10 mouse cellular contexts compared by ENCODE assay signal in genomic region chr1:42699471-42699871, GRCm38 (mm10). TPM values are rescaled to one million over a fixed set of nuclear protein-coding genes. Genes with fewer than 3 reads are reported as not detected.
DNase-seq lines count a peak whose midpoint lies in the region; ATAC-seq lines count a peak whose summit lies in the region.
"Had no signal": no experiment of that assay in that cellular context is flagged by ENCODE, and none has a peak within 500 bp of the region (broad histone marks: within the 10 kb centered on the region; RNA-seq: fewer than 3 reads in every experiment).

No protein-coding gene starts in this region.

- ATAC-seq in embryonic facial prominence, embryonic 11.5 days (replicated peaks; ENCODE audit: insufficient number of reproducible peaks, low FRiP score, low TSS enrichment, low read depth), result no peak
- ATAC-seq in midbrain, embryonic 12.5 days (ENCODE audit: low FRiP score, low read depth), result no peak

- peaks cover 2% of the 10 kb centered on the region for H3K4me1 ChIP-seq in embryonic facial prominence, embryonic 11.5 days (ENCODE audit: control insufficient read depth, insufficient read depth, low read length)
- H3K4me1 ChIP-seq in hindbrain, embryonic 10.5 days (replicated peaks), result peaks cover 23% of the 10 kb centered on the region
- H3K4me1 ChIP-seq in midbrain, embryonic 12.5 days, result peaks cover 26% of the 10 kb centered on the region

- WGBS in embryonic facial prominence, embryonic 11.5 days, result under 1% methylated on average over 19 of the region's 19 CpGs
- WGBS in hindbrain, embryonic 10.5 days, result under 1% methylated on average over 19 of the region's 19 CpGs
- under 1% methylated on average over 19 of the region's 19 CpGs for WGBS in midbrain, embryonic 12.5 days

- no peaks in the 10 kb centered on the region for H3K36me3 ChIP-seq in embryonic facial prominence, embryonic 11.5 days (replicated peaks; ENCODE audit: control insufficient read depth, insufficient read depth, low read depth, low read length)
- peaks cover 49% of the 10 kb centered on the region for H3K36me3 ChIP-seq in hindbrain, embryonic 10.5 days
- peaks cover 25% of the 10 kb centered on the region for H3K36me3 ChIP-seq in midbrain, embryonic 12.5 days
- H3K36me3 ChIP-seq: heart, embryonic 15.5 days; limb, embryonic 12.5 days had no signal

- peaks cover 42% of the 10 kb centered on the region for H3K27me3 ChIP-seq in embryonic facial prominence, embryonic 11.5 days (ENCODE audit: control insufficient read depth, insufficient read depth, low read length)
- peaks cover 68% of the 10 kb centered on the region for H3K27me3 ChIP-seq in hindbrain, embryonic 10.5 days (ENCODE audit: insufficient read depth, poor library complexity, severe bottlenecking)
- no peaks in the 10 kb centered on the region for H3K27me3 ChIP-seq in midbrain, embryonic 12.5 days

- no peak overlapping the region for H3K27ac ChIP-seq in embryonic facial prominence, embryonic 11.5 days (replicated peaks; ENCODE audit: low read depth, low read length)
- peak overlapping the region; percentile 99 for H3K27ac ChIP-seq in hindbrain, embryonic 10.5 days
- H3K27ac ChIP-seq in midbrain, embryonic 12.5 days (replicated peaks), result peak overlapping the region; percentile 100
- H3K27ac ChIP-seq: heart, embryonic 15.5 days; limb, embryonic 12.5 days had no signal

- DNase-seq in heart, postnatal 4 days, result peak; percentile 25
- DNase-seq in heart, postnatal 14 days, result no peak
- no peak for DNase-seq in embryonic facial prominence, embryonic 11.5 days (ENCODE audit: low spot score)
- peak; percentile 53 for DNase-seq in hindbrain, embryonic 10.5 days (ENCODE audit: low spot score)
- DNase-seq in ovary, adult 18-20 months (ENCODE audit: low spot score), result no peak
- no peak for DNase-seq in right cerebral cortex, postnatal 4 days
- DNase-seq in B cell, adult 2 months, result no peak

- peak overlapping the region; percentile 70 for H3K9ac ChIP-seq in embryonic facial prominence, embryonic 11.5 days (replicated peaks; ENCODE audit: low read length)
- peak overlapping the region; percentile 100 for H3K9ac ChIP-seq in midbrain, embryonic 12.5 days (replicated peaks)
- H3K9ac ChIP-seq: heart, embryonic 15.5 days; limb, embryonic 12.5 days had no signal

- H3K4me3 ChIP-seq in embryonic facial prominence, embryonic 11.5 days (ENCODE audit: low read depth, low read length), result peak overlapping the region; percentile 69
- peak overlapping the region; percentile 84 for H3K4me3 ChIP-seq in hindbrain, embryonic 10.5 days
- peak overlapping the region; percentile 99 for H3K4me3 ChIP-seq in midbrain, embryonic 12.5 days

- peak overlapping the region; percentile 26; the same call in 1 of the 2 replicates for H3K4me2 ChIP-seq in embryonic facial prominence, embryonic 11.5 days (ENCODE audit: low read depth, low read length)
- peak overlapping the region; percentile 97 for H3K4me2 ChIP-seq in midbrain, embryonic 12.5 days (replicated peaks)

- intact Hi-C loops in heart, postnatal 14 days (cut with DNase I), result loop anchor here (10.0 kb wide), 2 partner anchors 445 to 1545 kb away; no protein-coding TSS in a partner anchor

- no peaks in the 10 kb centered on the region for H3K9me3 ChIP-seq in embryonic facial prominence, embryonic 11.5 days (replicated peaks; ENCODE audit: control insufficient read depth, low read length)
- H3K9me3 ChIP-seq in hindbrain, embryonic 10.5 days, result no peaks in the 10 kb centered on the region
- H3K9me3 ChIP-seq in midbrain, embryonic 12.5 days, result no peaks in the 10 kb centered on the region
- H3K9me3 ChIP-seq: heart, embryonic 15.5 days; limb, embryonic 12.5 days had no signal

RNA-seq across cellular contexts. Expression of gene Pou3f3, which starts 3.9 kb away (rescaled TPM):
- under 1 TPM in 1 of 2 experiments, not detected in 1; 0.02 TPM for total RNA-seq in heart, postnatal 4 days (2021)
- not detected for total RNA-seq in heart, postnatal 14 days (2021)
- 7.2 and 9.9 TPM in 2 replicates for polyA plus RNA-seq in embryonic facial prominence, embryonic 11.5 days (2014; fragmentation: Nextera tagmentation; extraction: Ambion mirVana)
- 16.8 and 17.8 TPM in 2 replicates for polyA plus RNA-seq in hindbrain, embryonic 10.5 days (2016; fragmentation: Nextera tagmentation; extraction: Ambion mirVana)
- polyA plus RNA-seq in midbrain, embryonic 12.5 days (2016; fragmentation: Nextera tagmentation; extraction: Ambion mirVana), result 36.3 and 37.6 TPM in 2 replicates

Comparison
In these comparisons a context has a peak if more than half of its experiments do, and no peak if none do; other contexts are left out.
1. DNase-seq: peak in heart, postnatal 4 days (single experiment) and hindbrain, embryonic 10.5 days (single experiment); none in heart, postnatal 14 days (0 of 2), embryonic facial prominence, embryonic 11.5 days (single experiment), ovary, adult 18-20 months (single experiment), right cerebral cortex, postnatal 4 days (single experiment) and B cell, adult 2 months (0 of 2).
2. Peak in every context shown above with its lines, with median percentiles within 50 percentile points of each other: H3K4me3 ChIP-seq.